Mouse (Mus musculus): ENCODE measurements at regions not wholly inside any gene's neighbourhood (a gene's known extent, or its start where the extent isn't known, plus 50 kb on each side); places are given as distances from the start of the nearest gene placed in this dataset.

DNA sequence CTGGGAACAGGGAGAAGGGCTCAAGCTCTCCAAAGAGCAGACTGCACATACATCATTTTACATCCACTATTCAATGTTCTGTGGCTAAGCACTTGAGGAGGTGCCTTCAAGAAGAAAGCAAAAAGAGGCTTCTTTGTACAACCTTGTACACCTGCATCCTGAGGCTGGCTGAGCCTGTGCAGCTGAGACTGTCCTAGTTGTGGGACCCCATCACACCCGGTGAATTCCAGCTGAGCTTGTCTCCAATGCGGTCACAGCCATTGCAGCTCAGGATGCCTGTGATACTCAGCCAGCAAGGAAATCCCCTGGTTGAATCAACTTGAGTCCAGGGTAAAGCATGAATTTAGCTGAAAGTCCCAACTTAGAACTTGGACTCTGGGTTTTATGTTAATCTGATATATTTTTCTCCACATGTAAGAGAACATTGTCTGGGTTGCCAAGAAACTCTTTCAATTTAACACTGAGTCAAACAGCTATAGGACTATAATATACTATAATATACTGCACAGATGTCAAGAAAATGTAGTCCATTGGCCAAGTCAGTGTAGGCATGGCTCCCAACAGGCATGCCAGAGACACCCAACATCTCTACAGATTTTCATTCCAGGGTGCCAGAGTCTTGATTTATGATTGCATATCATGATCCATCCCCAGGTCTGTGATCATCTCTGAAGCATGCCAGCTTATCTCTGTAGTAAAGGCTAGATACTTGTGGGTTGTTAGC is 599.2 kb downstream of the Pard3 start:
- Histone ChIP-seq H3K4me1 (ENCODE audit: control insufficient read depth, insufficient read depth, low read length) (no peaks in the 10 kb centered on the region), H3K27ac (ENCODE audit: control insufficient read depth, insufficient read depth, low read depth, low read length) (no peak overlapping the region), H3K4me3 (ENCODE audit: control insufficient read depth, low read depth, low read length) (no peak overlapping the region), H3K27me3 (ENCODE audit: control insufficient read depth, insufficient read depth, low read length) (no peaks in the 10 kb centered on the region), H3K36me3 (ENCODE audit: control insufficient read depth, insufficient read depth, low read length) (no peaks in the 10 kb centered on the region)
- TF ChIP-seq CTCF (IDR thresholded peaks at IDR 0.05; ENCODE audit: control insufficient read depth, insufficient read depth, insufficient replicate concordance, low read depth, low read length) (no peak), POLR2A (IDR thresholded peaks at IDR 0.05; ENCODE audit: control insufficient read depth, low read depth, low read length) (no peak)

DNA sequence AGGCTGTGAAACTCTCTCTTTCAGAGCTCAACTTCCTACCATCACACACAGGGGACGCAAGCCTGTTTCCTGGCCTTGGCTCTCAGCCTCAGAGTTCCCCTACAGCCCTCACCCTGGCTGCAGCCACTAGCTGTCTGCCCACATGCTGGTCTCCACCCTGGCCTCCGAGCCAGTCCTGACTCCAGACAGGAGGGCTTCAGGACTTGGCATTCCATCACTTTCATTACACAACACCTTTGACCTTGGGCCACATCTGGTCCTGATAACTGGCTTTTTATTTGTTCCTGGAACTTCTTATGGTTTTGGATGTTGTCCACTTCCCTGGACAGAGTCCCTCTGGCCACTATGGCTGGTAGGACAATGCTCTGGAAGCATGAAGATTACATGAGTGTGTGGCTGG is 602.9 kb downstream of the Pard3 start:
- Histone ChIP-seq H3K4me1 (ENCODE audit: control insufficient read depth, insufficient read depth, low read length) (no peaks in the 10 kb centered on the region), H3K27me3 (ENCODE audit: control insufficient read depth, insufficient read depth, low read length) (no peaks in the 10 kb centered on the region), H3K36me3 (ENCODE audit: control insufficient read depth, insufficient read depth, low read length) (no peaks in the 10 kb centered on the region), H3K4me3 (ENCODE audit: control insufficient read depth, low read depth, low read length) (no peak overlapping the region), H3K27ac (ENCODE audit: control insufficient read depth, insufficient read depth, low read depth, low read length) (no peak overlapping the region)
- TF ChIP-seq POLR2A (IDR thresholded peaks at IDR 0.05; ENCODE audit: control insufficient read depth, low read depth, low read length): no peak
- no peak for TF ChIP-seq CTCF (IDR thresholded peaks at IDR 0.05; ENCODE audit: control insufficient read depth, insufficient read depth, insufficient replicate concordance, low read depth, low read length)

DNA sequence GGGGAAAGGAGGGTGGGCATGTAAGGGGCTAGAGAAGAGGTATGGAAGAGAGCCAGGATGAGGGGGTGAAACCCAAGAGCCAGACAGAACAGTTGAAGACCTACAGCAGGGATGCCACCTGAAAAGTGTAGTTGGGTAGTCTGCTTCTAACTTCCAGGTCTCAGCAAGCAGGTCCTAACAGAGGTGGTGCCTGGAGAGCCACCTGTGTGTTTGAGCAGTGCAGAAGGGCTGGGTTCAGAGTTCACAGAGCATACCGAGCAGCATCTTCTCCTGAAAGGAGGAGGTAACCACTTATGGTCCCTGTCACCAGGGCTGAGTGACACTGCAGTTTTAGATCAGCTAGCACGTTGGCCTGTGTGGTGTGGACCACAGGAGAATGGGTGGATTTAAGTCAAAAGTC is 605.3 kb downstream of the Pard3 start:
- H3K4me1 ChIP-seq (ENCODE audit: control insufficient read depth, insufficient read depth, low read length): no peaks in the 10 kb centered on the region

DNA sequence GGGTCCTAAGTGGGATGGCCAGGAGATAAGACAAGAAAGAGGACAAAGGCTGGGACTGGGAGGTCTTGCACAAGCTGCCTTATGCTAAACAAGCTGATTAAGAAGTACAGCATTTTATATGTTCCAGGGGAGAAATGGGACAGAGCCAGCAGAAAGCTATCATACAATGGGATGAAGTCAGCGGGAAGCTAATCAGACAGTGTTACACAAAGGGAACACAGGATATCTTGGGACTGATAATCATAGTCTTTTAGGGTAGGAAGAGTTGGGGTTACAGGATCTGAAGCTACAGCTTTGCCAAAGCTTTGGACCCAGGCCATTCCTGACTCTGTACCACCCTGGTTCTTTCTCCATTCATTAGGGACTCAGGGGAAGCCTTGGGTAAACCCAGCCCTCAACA is 610.4 kb downstream of the Pard3 start:
- Histone ChIP-seq H3K27ac (ENCODE audit: control insufficient read depth, insufficient read depth, low read depth, low read length) (no peak overlapping the region), H3K4me1 (ENCODE audit: control insufficient read depth, insufficient read depth, low read length) (no peaks in the 10 kb centered on the region), H3K27me3 (ENCODE audit: control insufficient read depth, insufficient read depth, low read length) (no peaks in the 10 kb centered on the region), H3K4me3 (ENCODE audit: control insufficient read depth, low read depth, low read length) (no peak overlapping the region), H3K36me3 (ENCODE audit: control insufficient read depth, insufficient read depth, low read length) (no peaks in the 10 kb centered on the region)
- TF ChIP-seq CTCF (IDR thresholded peaks at IDR 0.05; ENCODE audit: control insufficient read depth, insufficient read depth, insufficient replicate concordance, low read depth, low read length) (no peak), POLR2A (IDR thresholded peaks at IDR 0.05; ENCODE audit: control insufficient read depth, low read depth, low read length) (no peak)

More for the DNA sequence above, 605.3 kb downstream of the Pard3 start:
- TF ChIP-seq POLR2A (IDR thresholded peaks at IDR 0.05; ENCODE audit: control insufficient read depth, low read depth, low read length): no peak
- TF ChIP-seq CTCF (IDR thresholded peaks at IDR 0.05; ENCODE audit: control insufficient read depth, insufficient read depth, insufficient replicate concordance, low read depth, low read length): no peak
- Histone ChIP-seq H3K4me3 (ENCODE audit: control insufficient read depth, low read depth, low read length) (no peak overlapping the region), H3K36me3 (ENCODE audit: control insufficient read depth, insufficient read depth, low read length) (no peaks in the 10 kb centered on the region), H3K27ac (ENCODE audit: control insufficient read depth, insufficient read depth, low read depth, low read length) (no peak overlapping the region), H3K27me3 (ENCODE audit: control insufficient read depth, insufficient read depth, low read length) (no peaks in the 10 kb centered on the region)

DNA sequence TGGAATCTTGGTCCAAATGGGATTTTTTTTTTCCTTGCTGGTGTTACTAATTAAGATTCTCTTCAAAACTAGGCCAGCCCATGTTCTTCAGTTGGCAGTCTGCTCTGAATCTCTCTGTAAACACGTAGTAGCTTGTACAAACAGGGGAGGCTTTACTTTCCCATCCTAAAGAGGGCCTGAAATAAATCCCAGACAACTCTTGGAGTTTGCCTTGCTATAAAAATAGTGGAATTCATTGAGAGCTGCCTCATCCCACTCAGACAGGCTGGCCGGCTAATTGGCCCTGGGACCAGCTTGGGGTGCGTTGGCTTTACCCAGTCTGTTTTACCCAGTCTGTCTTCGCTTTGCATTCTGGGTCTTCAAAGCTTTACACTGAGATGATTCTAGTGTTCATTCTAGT is 611.7 kb downstream of the Pard3 start:
- TF ChIP-seq POLR2A (IDR thresholded peaks at IDR 0.05; ENCODE audit: control insufficient read depth, low read depth, low read length) (no peak), CTCF (IDR thresholded peaks at IDR 0.05; ENCODE audit: control insufficient read depth, insufficient read depth, insufficient replicate concordance, low read depth, low read length) (no peak)
- H3K4me3 ChIP-seq (ENCODE audit: control insufficient read depth, low read depth, low read length): no peak overlapping the region
- no peaks in the 10 kb centered on the region for H3K27me3 ChIP-seq (ENCODE audit: control insufficient read depth, insufficient read depth, low read length)
- no peak overlapping the region for H3K27ac ChIP-seq (ENCODE audit: control insufficient read depth, insufficient read depth, low read depth, low read length)
- no peaks in the 10 kb centered on the region for H3K36me3 ChIP-seq (ENCODE audit: control insufficient read depth, insufficient read depth, low read length)
- no peaks in the 10 kb centered on the region for H3K4me1 ChIP-seq (ENCODE audit: control insufficient read depth, insufficient read depth, low read length)

DNA sequence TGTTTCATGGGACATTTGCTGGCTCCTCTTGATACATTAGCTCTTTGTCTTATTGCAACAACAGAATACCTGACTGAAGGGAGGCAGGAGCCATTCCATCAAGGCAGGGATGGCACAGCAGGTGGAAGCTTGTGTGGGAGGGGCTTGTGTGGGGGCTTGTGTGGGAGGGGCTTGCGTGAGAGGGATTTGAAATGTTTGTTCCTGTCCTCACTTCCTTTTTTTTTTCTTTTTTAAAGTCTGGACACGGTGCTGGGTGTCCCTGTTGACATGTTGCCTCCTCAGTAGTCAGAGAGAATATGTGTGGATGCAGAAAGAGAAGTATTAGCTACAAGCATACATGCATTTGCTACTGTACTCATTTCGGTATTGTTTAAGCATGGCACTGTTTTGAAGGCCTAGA is 616.5 kb downstream of the Pard3 start:
- H3K4me3 ChIP-seq (ENCODE audit: control insufficient read depth, low read depth, low read length): no peak overlapping the region
- H3K27me3 ChIP-seq (ENCODE audit: control insufficient read depth, insufficient read depth, low read length): no peaks in the 10 kb centered on the region
- no peaks in the 10 kb centered on the region for H3K4me1 ChIP-seq (ENCODE audit: control insufficient read depth, insufficient read depth, low read length)
- no peaks in the 10 kb centered on the region for H3K36me3 ChIP-seq (ENCODE audit: control insufficient read depth, insufficient read depth, low read length)
- H3K27ac ChIP-seq (ENCODE audit: control insufficient read depth, insufficient read depth, low read depth, low read length): no peak overlapping the region
- no peak for TF ChIP-seq CTCF (IDR thresholded peaks at IDR 0.05; ENCODE audit: control insufficient read depth, insufficient read depth, insufficient replicate concordance, low read depth, low read length)
- no peak for TF ChIP-seq POLR2A (IDR thresholded peaks at IDR 0.05; ENCODE audit: control insufficient read depth, low read depth, low read length)

DNA sequence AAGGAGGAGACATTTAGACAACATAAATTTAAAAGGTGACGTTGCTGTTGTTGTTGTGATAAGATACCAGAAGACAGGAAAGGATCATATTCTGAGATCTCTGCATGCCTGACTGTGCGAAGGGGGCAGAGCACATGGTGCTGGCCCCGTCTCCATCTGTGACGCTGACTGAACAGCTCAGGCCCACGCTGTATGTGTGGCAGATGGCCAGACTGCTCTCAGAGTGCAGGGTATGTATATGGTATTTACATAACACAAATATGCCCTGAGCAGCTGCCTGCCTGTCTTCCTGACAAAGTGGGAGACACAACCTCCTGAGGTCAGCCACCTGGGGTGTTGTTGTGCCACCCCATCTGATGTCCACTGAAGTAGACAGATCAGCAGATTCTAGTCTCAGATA is 620.5 kb downstream of the Pard3 start:
- Histone ChIP-seq H3K27me3 (ENCODE audit: control insufficient read depth, insufficient read depth, low read length) (no peaks in the 10 kb centered on the region), H3K27ac (ENCODE audit: control insufficient read depth, insufficient read depth, low read depth, low read length) (no peak overlapping the region), H3K4me3 (ENCODE audit: control insufficient read depth, low read depth, low read length) (no peak overlapping the region), H3K36me3 (ENCODE audit: control insufficient read depth, insufficient read depth, low read length) (no peaks in the 10 kb centered on the region), H3K4me1 (ENCODE audit: control insufficient read depth, insufficient read depth, low read length) (no peaks in the 10 kb centered on the region)
- TF ChIP-seq CTCF (IDR thresholded peaks at IDR 0.05; ENCODE audit: control insufficient read depth, insufficient read depth, insufficient replicate concordance, low read depth, low read length): no peak
- TF ChIP-seq POLR2A (IDR thresholded peaks at IDR 0.05; ENCODE audit: control insufficient read depth, low read depth, low read length): no peak

All from testis, adult 2 months (tissue).